Comparison of ENCODE assay signal across 38 mouse cellular contexts in genomic region chr16:3771603-3772002, GRCm38 (mm10). TPM values are rescaled to one million over a fixed set of nuclear protein-coding genes. Genes with fewer than 3 reads are reported as not detected.
"Had no signal": no experiment of that assay in that cellular context is flagged by ENCODE, and none has a peak within 500 bp of the region (broad histone marks: within the 10 kb centered on the region; RNA-seq: fewer than 3 reads in every experiment).

No protein-coding gene starts in this region.

- H3K27me3 ChIP-seq: embryonic facial prominence, embryonic 12.5 days; embryonic facial prominence, embryonic 13.5 days; embryonic facial prominence, embryonic 15.5 days; forebrain, embryonic 12.5 days; forebrain, embryonic 13.5 days; forebrain, embryonic 15.5 days had no signal

- H3K27ac ChIP-seq: embryonic facial prominence, embryonic 10.5 days; embryonic facial prominence, embryonic 12.5 days; embryonic facial prominence, embryonic 13.5 days; embryonic facial prominence, embryonic 15.5 days; forebrain, embryonic 10.5 days; forebrain, embryonic 12.5 days; forebrain, embryonic 13.5 days; forebrain, embryonic 15.5 days; gastrocnemius, adult 2 months; heart, adult 2 months; heart, embryonic 10.5 days had no signal

- H3K4me3 ChIP-seq: embryonic facial prominence, embryonic 10.5 days; embryonic facial prominence, embryonic 12.5 days; embryonic facial prominence, embryonic 13.5 days; embryonic facial prominence, embryonic 15.5 days; erythroblast, embryonic 14.5 days; forebrain, embryonic 10.5 days; forebrain, embryonic 12.5 days; forebrain, embryonic 13.5 days; forebrain, embryonic 15.5 days; gastrocnemius, adult 2 months; heart, adult 2 months; heart, embryonic 10.5 days had no signal

- H3K36me3 ChIP-seq: embryonic facial prominence, embryonic 12.5 days; embryonic facial prominence, embryonic 13.5 days; embryonic facial prominence, embryonic 15.5 days; forebrain, embryonic 12.5 days; forebrain, embryonic 15.5 days; heart, embryonic 10.5 days had no signal

- H3K9me3 ChIP-seq: embryonic facial prominence, embryonic 10.5 days; embryonic facial prominence, embryonic 12.5 days; embryonic facial prominence, embryonic 13.5 days; embryonic facial prominence, embryonic 15.5 days; forebrain, embryonic 12.5 days; forebrain, embryonic 13.5 days; forebrain, embryonic 15.5 days; heart, embryonic 10.5 days had no signal

- H3K4me2 ChIP-seq: embryonic facial prominence, embryonic 12.5 days; embryonic facial prominence, embryonic 13.5 days; embryonic facial prominence, embryonic 15.5 days; forebrain, embryonic 12.5 days; forebrain, embryonic 13.5 days; forebrain, embryonic 15.5 days had no signal

- ATAC-seq: forebrain, embryonic 13.5 days; forebrain, embryonic 15.5 days; forebrain, embryonic 16.5 days; forebrain, postnatal 0 days had no signal

- H3K4me1 ChIP-seq: embryonic facial prominence, embryonic 10.5 days; embryonic facial prominence, embryonic 12.5 days; embryonic facial prominence, embryonic 13.5 days; embryonic facial prominence, embryonic 15.5 days; forebrain, embryonic 10.5 days; forebrain, embryonic 12.5 days; forebrain, embryonic 13.5 days; forebrain, embryonic 15.5 days; heart, embryonic 10.5 days had no signal

- DNase-seq: cerebellum, adult 9-10 months; cerebellum, adult 9-11 months; cerebellum, postnatal 10 days; cerebellum, postnatal 14 days; cerebellum, postnatal 25 days; cerebellum, postnatal 36 days; embryo, embryonic 11 days; forebrain, postnatal 0 days; gastrocnemius, adult 2 months; gastrocnemius, postnatal 10 days; gastrocnemius, postnatal 14 days; gastrocnemius, postnatal 25 days; gastrocnemius, postnatal 36 days; heart, adult 18-20 months; heart, adult 2 months had no signal

- H3K9ac ChIP-seq: embryonic facial prominence, embryonic 12.5 days; embryonic facial prominence, embryonic 13.5 days; embryonic facial prominence, embryonic 15.5 days; forebrain, embryonic 12.5 days; forebrain, embryonic 13.5 days; forebrain, embryonic 15.5 days; forebrain, postnatal 0 days had no signal

RNA-seq across cellular contexts. Expression of gene Mefv, which starts 53.7 kb away (rescaled TPM):
- total RNA-seq: forebrain, postnatal 0 days; gastrocnemius, adult 18-20 months; gastrocnemius, adult 2 months; gastrocnemius, adult 8-10 months; gastrocnemius, postnatal 10 days; gastrocnemius, postnatal 14 days; gastrocnemius, postnatal 25 days; gastrocnemius, postnatal 36 days; gastrocnemius, postnatal 4 days; heart, adult 2 months; heart, adult 8-10 months had no signal
- polyA plus RNA-seq: embryonic facial prominence, embryonic 10.5 days; embryonic facial prominence, embryonic 11.5 days; embryonic facial prominence, embryonic 12.5 days; embryonic facial prominence, embryonic 13.5 days; embryonic facial prominence, embryonic 14.5 days; erythroblast, embryonic 14.5 days; forebrain, embryonic 10.5 days; forebrain, embryonic 11.5 days; forebrain, embryonic 12.5 days; forebrain, embryonic 13.5 days; forebrain, embryonic 15.5 days; forebrain, embryonic 16.5 days; forebrain, postnatal 0 days; frontal cortex, adult 2 months; heart, embryonic 10.5 days had no signal

RNA-seq across cellular contexts. Expression of gene Olfr15, which starts 59.1 kb away (rescaled TPM):
- total RNA-seq: common myeloid progenitor, adult 5-6 weeks; forebrain, postnatal 0 days; gastrocnemius, adult 18-20 months; gastrocnemius, adult 2 months; gastrocnemius, adult 8-10 months; gastrocnemius, postnatal 10 days; gastrocnemius, postnatal 14 days; gastrocnemius, postnatal 25 days; gastrocnemius, postnatal 36 days; gastrocnemius, postnatal 4 days; granulocyte monocyte progenitor cell, adult 5-6 weeks; heart, adult 18-20 months; heart, adult 2 months; heart, adult 8-10 months had no signal
- polyA plus RNA-seq: cortical plate, adult 2 months; erythroblast, embryonic 14.5 days; forebrain, embryonic 10.5 days; forebrain, embryonic 13.5 days; forebrain, embryonic 15.5 days; forebrain, embryonic 16.5 days; forebrain, postnatal 0 days; frontal cortex, adult 2 months; gonadal fat pad, adult 2 months; heart, adult 2 months; heart, embryonic 10.5 days had no signal
